Mouse (Mus musculus): Measurements from ENCODE around the gene BC035044. TPM values are rescaled to one million over a fixed set of nuclear protein-coding genes. Genes with fewer than 3 reads are reported as not detected.
"Not testable (repeated sequence)": the region's sequence is repeated elsewhere in the genome, so short reads cannot be mapped to it uniquely, and the experiment has no call there.

The BC035044 gene
- polyA plus RNA-seq (2017; shearing (Covaris generic)) = 1 to 10 TPM; 2.1 to 3.6 TPM

DNA sequence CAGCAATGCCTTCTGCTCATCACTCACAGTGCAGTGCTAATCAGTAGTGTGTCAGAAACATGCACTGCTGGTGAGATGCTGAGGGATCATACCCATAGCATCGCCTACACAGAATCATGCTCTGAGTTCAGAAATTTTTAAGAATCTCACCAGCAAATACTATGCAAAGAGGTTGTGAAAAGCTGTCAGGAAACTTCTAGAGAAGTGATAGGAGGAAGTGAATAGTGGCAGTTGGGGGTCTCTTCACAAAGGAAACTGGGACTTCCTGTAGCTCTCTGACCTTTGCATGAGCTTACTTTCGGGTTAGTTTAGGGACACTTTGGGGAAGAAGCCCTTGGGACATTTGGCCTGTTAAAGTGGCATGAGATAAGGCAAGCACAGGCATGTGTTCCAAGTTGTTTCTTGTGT, at the start of gene BC035044:
BC035044 (minus strand) TSS at position 179 of the 408 bp plus-strand sequence.
- no peak for ATAC-seq

DNA sequence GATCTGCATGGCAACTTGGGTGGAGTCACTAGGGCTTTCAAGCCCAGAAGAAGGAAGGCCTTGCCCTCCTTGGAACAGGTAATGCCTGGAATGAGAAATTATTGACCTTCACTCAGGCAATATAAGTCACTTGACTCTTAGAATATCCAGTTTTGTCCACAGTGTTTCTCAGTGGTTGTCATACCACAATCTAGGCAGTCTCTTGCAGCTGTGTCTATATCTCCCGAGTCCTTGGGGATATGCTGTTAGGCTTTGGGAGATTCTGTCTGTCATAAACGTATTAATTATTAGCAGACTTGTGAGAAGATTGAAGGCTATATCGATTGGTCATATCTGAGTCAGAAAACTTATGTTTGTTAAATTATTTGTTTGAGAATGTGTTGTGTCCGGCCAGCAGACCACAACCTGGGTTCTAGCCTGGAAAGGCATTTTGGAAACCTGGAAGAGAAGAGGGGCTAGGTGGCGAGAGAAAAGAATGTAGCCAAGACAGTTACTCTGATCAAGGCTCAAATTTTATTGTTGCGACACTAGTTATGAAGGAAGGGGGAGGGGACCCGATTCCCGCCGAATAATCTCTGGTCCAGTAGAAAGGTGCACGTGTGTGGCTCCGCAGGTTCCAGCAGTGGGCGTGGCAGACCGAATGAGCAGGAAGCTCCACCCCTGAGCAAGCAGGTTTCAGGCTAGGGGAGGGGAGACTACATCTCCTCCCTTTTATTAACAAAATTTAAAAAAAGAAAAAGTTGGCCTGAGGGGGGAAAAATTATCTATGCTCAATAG, 45.2 kb upstream of the BC035044 start:
- ATAC-seq = not testable (repeated sequence)

- ATAC-seq = not testable (repeated sequence)
These were observed 43.2 kb upstream of the BC035044 start, which contains the start of gene Clec2g for GRCm38 (mm10) chr6:128934081-128934480. Gene Clec2g (plus strand): TSS chr6:128934381.

GRCm38 (mm10) chr6:128933050-128933449, 42.1 kb upstream of the BC035044 start:
- no peak for ATAC-seq

GRCm38 (mm10) chr6:128917322-128917721, 26.4 kb upstream of the BC035044 start:
- no peak for ATAC-seq

- no peak for ATAC-seq
These were observed 22.8 kb upstream of the BC035044 start for GRCm38 (mm10) chr6:128913598-128914254.

- not testable (repeated sequence) for ATAC-seq
These were observed 10.0 kb upstream of the BC035044 start for GRCm38 (mm10) chr6:128900796-128901552.

DNA sequence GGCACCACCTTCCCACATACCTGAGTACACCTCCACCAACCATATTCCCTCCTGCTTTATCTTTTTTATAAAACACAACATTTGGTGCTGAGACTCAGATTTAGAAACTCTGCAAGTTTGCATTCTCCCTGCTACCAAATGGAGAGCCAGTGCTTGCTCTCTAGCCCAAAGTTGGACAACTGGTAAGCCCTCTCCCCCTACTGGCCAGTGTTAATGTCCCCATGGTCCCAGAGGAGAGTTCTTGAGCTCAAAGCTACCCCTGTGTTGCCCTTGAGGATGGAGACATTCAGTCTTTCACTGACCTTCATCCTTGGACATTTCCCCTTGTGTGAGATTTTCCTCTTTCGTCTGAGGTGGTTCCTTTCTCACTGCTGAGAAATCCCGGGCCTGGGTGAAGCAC, 9.1 kb upstream of the BC035044 start:
- ATAC-seq = no peak

DNA sequence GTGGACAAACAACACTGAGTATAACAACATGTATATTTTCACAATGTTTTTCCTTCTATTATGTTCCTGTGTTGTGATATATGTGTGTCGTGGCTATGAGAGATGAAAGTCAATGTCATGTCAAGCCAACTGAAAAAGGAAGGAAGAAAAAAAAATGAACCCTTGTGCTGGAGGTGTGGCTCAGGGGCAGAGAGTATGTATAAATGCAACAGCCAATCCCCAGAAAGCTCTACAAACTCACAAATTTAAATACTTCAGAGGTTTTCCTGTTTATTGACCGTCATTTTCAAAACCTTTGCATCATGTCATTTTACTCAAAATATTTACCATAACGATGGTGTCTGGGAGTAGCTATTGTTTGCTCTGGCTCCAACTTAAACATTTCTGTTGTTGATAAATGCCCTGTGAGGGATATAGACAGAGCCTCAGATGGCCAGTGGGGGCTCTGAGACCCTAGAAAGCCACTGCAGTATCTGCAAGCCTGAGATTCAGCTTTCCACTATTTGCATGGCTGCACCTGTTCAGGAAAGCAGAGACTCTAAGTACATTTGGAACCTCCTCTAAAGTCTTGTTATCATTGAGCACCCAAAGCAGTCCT, 4.6 kb upstream of the BC035044 start:
- ATAC-seq = no peak

DNA sequence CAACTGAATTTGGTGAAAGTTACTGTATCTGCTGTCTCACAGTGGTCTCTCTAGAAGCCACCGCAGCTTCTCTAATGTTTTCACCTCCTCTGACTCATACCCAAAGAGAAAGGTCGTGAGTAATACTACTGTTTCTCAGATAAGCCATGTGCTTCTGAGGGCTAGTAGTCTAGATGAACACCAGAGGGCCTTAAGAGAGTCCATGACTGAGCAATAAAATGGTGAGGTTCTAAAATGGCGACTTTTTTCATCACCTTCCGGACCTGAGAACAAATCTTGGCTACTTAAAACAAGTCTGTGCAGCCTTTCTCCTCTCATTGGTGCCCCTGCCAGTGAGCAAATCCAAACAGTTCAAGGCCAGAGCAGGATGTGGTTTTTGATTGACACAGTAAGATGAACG, 2.1 kb downstream of the BC035044 start:
- peak; percentile 81 for ATAC-seq

DNA sequence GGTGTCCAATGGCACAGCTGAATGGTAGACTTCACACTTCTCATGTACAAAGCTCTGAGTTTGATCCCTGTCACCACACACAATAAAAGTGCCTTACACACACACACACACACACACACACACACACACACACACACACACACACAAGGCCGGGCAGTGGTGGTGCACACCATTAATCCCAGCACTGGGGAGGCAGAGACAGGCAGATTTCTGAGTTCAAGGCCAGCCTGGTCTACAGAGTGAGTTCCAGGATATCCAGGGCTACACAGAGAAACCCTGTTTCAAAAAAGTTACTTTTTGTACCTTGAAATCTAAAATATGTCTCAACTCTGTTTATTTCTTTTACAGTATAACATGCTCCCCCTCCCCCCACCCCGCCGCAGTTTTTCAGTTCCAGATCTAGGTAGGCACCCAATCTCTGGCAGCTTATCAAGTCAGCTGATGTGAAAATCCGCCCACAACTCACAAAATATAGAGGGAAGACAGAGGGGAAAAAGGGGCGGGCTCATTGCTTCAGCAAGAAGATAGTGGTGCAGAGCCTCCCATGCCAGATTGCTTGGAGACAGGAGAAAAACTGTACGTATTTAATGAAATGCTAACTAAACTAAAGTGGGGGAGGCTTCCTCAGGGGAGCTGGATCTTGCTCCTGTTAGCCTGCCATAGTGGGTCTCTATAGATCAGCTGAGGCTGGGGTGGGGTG, 3.7 kb downstream of the BC035044 start, which contains the start of gene Clec2i:
Clec2i (plus strand) TSS at position 498 of the 700 bp plus-strand sequence.
- peak; percentile 75 for ATAC-seq

DNA sequence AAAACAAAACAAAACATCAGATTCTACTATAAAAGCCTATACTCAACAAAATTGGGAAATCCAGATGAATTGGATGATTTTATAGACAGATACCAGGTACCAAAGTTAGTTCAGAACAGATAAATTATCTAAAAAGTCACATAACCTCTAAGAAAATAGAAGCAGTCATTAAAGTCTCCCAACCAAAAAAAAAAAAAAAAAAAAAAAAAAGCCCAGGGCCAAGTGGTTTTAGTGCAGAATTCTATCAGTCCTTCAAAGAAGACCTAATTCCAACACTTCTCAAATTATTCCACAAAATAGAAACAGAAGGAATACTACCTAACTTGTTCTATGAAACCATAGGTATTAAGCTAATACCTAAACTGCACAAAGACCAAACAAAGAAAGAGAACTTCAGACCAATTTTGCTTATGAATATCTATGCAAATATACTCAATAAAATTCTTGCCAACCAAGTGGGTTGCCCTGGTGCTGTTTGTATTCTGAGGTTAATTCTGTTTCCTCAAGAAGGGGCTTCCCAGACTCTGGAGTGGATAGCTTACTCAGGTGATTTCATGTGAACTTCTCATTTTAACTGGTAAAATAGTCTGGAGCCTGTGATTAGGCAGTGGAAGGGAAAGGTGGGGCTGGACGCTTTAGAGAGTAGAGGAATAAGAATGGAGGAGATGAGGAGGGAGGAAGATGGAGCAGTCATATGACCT, 18.9 kb downstream of the BC035044 start:
- ATAC-seq = no peak

- ATAC-seq = no peak
These were observed 22.1 kb downstream of the BC035044 start for GRCm38 (mm10) chr6:128868861-128869260.

GRCm38 (mm10) chr6:128857976-128858375, 33.0 kb downstream of the BC035044 start:
- no peak for ATAC-seq

DNA sequence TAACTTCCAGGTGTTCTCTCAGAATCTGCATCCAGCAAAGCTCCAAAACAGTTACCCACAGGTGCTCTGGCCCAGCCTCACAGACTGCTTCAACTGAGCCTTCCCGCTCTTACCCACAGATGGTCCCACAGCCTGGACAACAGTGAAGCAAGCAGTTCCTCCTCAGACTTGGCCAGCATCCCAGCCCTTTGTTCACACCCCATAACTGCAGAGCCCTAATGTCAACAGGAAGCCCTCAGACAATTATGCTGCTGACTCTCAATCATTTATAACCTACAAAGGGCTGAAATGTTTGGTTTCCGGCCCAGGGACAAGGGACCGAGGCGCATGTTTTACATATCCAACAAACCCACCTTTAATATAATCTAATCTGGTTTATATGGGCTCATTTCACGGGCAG, 34.7 kb downstream of the BC035044 start:
- peak; percentile 79 for ATAC-seq

- ATAC-seq = no peak
These were observed 35.4 kb downstream of the BC035044 start for GRCm38 (mm10) chr6:128855477-128855876.

GRCm38 (mm10) chr6:128854895-128855294, 36.0 kb downstream of the BC035044 start:
- ATAC-seq = no peak

DNA sequence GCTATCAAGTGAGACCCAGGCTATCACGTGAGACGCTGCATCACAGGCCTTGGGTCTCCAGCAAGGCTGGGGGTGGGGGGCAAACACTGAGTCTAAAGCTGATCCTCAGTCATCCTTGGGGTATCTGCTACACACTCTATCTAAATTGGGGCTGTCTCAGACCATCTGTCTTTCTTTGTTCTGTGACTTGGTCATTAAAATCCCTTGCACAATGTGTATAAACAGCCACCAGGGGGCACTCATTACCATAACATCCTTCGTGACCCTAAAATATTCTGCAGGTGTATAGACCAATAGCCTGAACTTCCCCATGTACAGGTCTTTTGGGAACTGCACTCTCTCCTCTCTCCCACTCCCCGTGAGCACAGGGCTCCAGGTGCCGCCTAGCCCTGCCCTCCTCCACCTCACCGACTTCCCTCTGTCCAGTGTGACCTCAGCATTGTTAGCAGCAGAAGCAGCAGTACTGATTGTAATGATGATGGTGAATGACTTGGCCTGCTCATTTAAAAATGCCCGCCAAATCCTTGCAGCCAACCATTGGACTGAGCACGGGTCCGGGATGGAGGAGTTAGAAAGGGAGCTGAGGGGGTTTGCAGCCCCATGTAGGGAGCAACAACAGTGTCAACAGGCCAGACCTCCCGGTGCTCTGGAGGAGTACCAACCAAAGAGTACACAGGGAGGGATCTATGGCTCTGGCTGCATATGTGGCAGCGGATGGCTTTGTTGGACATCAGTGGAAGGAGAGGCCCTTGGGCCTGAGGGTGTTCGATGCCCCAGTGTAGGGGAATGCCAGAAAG, 36.7 kb downstream of the BC035044 start:
- ATAC-seq = peak; percentile 66

DNA sequence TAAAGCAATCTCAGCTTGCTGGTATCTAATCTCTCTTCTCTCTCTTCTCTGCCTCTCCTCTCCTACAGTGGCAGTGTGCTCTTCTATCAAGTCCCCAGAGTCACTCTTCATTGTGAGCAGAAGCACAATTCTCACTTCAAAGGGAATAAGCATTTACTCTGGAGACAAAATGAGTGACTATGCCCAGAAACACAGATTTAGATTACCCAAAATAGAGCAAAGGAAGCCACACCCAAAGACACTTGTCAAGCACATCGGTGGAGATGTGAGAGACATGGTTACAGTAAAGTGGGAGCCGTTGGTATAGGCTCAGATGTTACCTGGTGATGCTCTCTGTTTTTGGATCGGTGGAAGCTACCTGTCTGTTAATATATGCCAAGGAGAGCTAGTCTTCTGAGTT, 38.2 kb downstream of the BC035044 start:
- ATAC-seq = no peak

DNA sequence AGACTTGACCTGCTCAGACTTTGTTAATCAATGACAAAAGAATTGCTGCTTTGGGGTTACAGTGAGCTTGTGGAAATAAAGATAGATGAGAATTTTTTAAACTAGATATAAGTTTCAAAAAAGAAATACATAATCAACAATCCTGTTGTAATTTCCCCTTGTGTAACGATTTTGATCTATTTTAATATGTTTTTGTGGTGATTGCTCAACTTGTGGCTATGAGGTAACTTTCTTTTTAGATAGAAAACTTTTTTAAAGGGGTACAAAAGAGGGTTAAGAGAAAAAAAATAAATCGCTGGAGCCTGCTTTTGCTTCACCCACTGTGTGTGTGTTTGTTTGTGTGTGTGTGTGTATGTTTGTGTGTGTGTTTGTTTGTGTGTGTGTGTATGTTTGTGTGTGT, 39.8 kb downstream of the BC035044 start:
- ATAC-seq = no peak

GRCm38 (mm10) chr6:128850671-128851070, 40.3 kb downstream of the BC035044 start:
- ATAC-seq = no peak
